Mouse (Mus musculus) limb, embryonic 12.5 days (tissue): ENCODE data around the gene Eif4e. TPM values are rescaled to one million over a fixed set of nuclear protein-coding genes. Genes with fewer than 3 reads are reported as not detected.

Experiments
- ATAC-seq: fragments of 200-750 bp; cut with Nextera tagmentation; 2 replicates; pipeline ENCODE4 v1.8.0; 2017; ENCODE audit warnings: low read depth, moderate TSS enrichment; ENCODE audit not compliant: insufficient number of reproducible peaks, insufficient read depth, low FRiP score, low TSS enrichment
- H3K27ac ChIP-seq: fragments of 300-500 bp; sonication (generic); 2 replicates; pipeline ENCODE4 v1.5.1; 2016; ENCODE audit warnings: mild to moderate bottlenecking, moderate library complexity
- H3K27me3 ChIP-seq: fragments of 300-500 bp; sonication (generic); 2 replicates; pipeline ENCODE4 v1.6.1; 2016; ENCODE audit warnings: mild to moderate bottlenecking, moderate library complexity
- H3K36me3 ChIP-seq: fragments of 300-500 bp; sonication (generic); 2 replicates; pipeline ENCODE4 v1.6.1; 2016; ENCODE audit warnings: mild to moderate bottlenecking, moderate library complexity
- H3K4me1 ChIP-seq: fragments of 300-500 bp; sonication (generic); replicated peaks from 2 replicates; pipeline ENCODE4 v1.6.1; 2016
- H3K4me2 ChIP-seq: fragments of 300-500 bp; sonication (generic); 2 replicates; pipeline ENCODE4 v1.6.1; 2016; ENCODE audit warnings: mild to moderate bottlenecking, moderate library complexity
- H3K4me3 ChIP-seq: fragments of 300-500 bp; sonication (generic); replicated peaks from 2 replicates; pipeline ENCODE4 v1.5.1; 2016; ENCODE audit warnings: mild to moderate bottlenecking
- H3K9ac ChIP-seq: fragments of 300-500 bp; sonication (generic); replicated peaks from 2 replicates; pipeline ENCODE4 v1.6.1; 2016; ENCODE audit warnings: mild to moderate bottlenecking, moderate library complexity
- H3K9me3 ChIP-seq: fragments of 300-500 bp; sonication (generic); 2 replicates; pipeline ENCODE4 v1.6.1; 2016; ENCODE audit warnings: mild to moderate bottlenecking, moderate library complexity
- WGBS: fragments of 180-500 bp; shearing (Covaris S2); methylation state at CpG from one replicate; pipeline ENCODE4 v1.1.7; 2016; 5-methylcytosine and 5-hydroxymethylcytosine counted together
- microRNA counts: library from miRNA; unstranded; fragments of <30 nt; microRNA quantifications from one replicate; lab custom pipeline; 2017
- microRNA-seq: library from miRNA; unstranded; fragments of <30 nt; microRNA quantifications from one replicate; pipeline ENCODE4, GENCODE M21; 2017
- polyA plus RNA-seq: library from polyadenylated mRNA; unstranded; fragments of >200 nt; fragmentation: Nextera tagmentation; extraction: Ambion mirVana; gene quantifications from 2 replicates; pipeline ENCODE4 v1.2.1, GENCODE M21; 2016

Gene Eif4e
- polyA plus RNA-seq, 1 experiment from 2014 or later, result 380 TPM

GRCm38 (mm10) chr3:138587137-138587536 is 61.2 kb downstream of the Eif4e start:
- Histone ChIP-seq H3K4me1 (no peaks in the 10 kb centered on the region), H3K27ac (no peak overlapping the region), H3K27me3 (no peaks in the 10 kb centered on the region), H3K36me3 (no peaks in the 10 kb centered on the region), H3K9me3 (peaks cover 8% of the 10 kb centered on the region), H3K4me2 (no peak overlapping the region), H3K4me3 (no peak overlapping the region), H3K9ac (no peak overlapping the region)
- WGBS, result 93% methylated on average over 4 of the region's 4 CpGs
- ATAC-seq, result no peak

GRCm38 (mm10) chr3:138588001-138588400 is 62.0 kb downstream of the Eif4e start:
- Histone ChIP-seq H3K27ac (no peak overlapping the region), H3K27me3 (peaks cover 3% of the 10 kb centered on the region; the same call in 1 of the 2 replicates), H3K9ac (no peak overlapping the region), H3K36me3 (no peaks in the 10 kb centered on the region), H3K4me3 (no peak overlapping the region), H3K4me2 (no peak overlapping the region), H3K9me3 (peaks cover 6% of the 10 kb centered on the region), H3K4me1 (no peaks in the 10 kb centered on the region)
- WGBS, result 80% methylated on average over 9 of the region's 9 CpGs
- no peak for ATAC-seq

- Histone ChIP-seq H3K4me2 (no peak overlapping the region), H3K27ac (no peak overlapping the region), H3K4me3 (no peak overlapping the region), H3K27me3 (peaks cover 5% of the 10 kb centered on the region; the same call in 1 of the 2 replicates), H3K36me3 (no peaks in the 10 kb centered on the region), H3K9ac (no peak overlapping the region), H3K4me1 (no peaks in the 10 kb centered on the region), H3K9me3 (no peaks in the 10 kb centered on the region)
- no peak for ATAC-seq
- 94% methylated on average over 4 of the region's 4 CpGs for WGBS
Observed at GRCm38 (mm10) chr3:138591002-138591401, 65.0 kb downstream of the Eif4e start.

- Histone ChIP-seq H3K9me3 (no peaks in the 10 kb centered on the region), H3K4me2 (no peak overlapping the region), H3K4me1 (no peaks in the 10 kb centered on the region), H3K27me3 (peaks cover 5% of the 10 kb centered on the region; the same call in 1 of the 2 replicates), H3K36me3 (no peaks in the 10 kb centered on the region), H3K4me3 (no peak overlapping the region), H3K27ac (no peak overlapping the region), H3K9ac (no peak overlapping the region)
- no peak for ATAC-seq
- WGBS, result 62% methylated on average over 7 of the region's 7 CpGs
Observed at GRCm38 (mm10) chr3:138591806-138592365, 65.9 kb downstream of the Eif4e start.

GRCm38 (mm10) chr3:138593131-138593530 is 67.2 kb downstream of the Eif4e start:
- Histone ChIP-seq H3K4me1 (no peaks in the 10 kb centered on the region), H3K36me3 (no peaks in the 10 kb centered on the region), H3K27me3 (peaks cover 5% of the 10 kb centered on the region; the same call in 1 of the 2 replicates), H3K27ac (no peak overlapping the region), H3K4me3 (no peak overlapping the region), H3K4me2 (no peak overlapping the region), H3K9me3 (no peaks in the 10 kb centered on the region), H3K9ac (no peak overlapping the region)
- WGBS, result 82% methylated on average over 8 of the region's 8 CpGs
- no peak for ATAC-seq

- no peak overlapping the region for H3K4me3 ChIP-seq
- H3K27ac ChIP-seq, result no peak overlapping the region
- ATAC-seq, result no peak
- H3K9me3 ChIP-seq, result no peaks in the 10 kb centered on the region
- no peak overlapping the region for H3K4me2 ChIP-seq
- 86% methylated on average over 7 of the region's 7 CpGs for WGBS
- H3K4me1 ChIP-seq, result no peaks in the 10 kb centered on the region
- no peaks in the 10 kb centered on the region for H3K36me3 ChIP-seq
- H3K9ac ChIP-seq, result no peak overlapping the region
- H3K27me3 ChIP-seq, result peaks cover 5% of the 10 kb centered on the region; the same call in 1 of the 2 replicates
Observed at GRCm38 (mm10) chr3:138593911-138594310, 67.9 kb downstream of the Eif4e start.

GRCm38 (mm10) chr3:138601076-138601475 is 75.1 kb downstream of the Eif4e start:
- Histone ChIP-seq H3K9me3 (no peaks in the 10 kb centered on the region), H3K27ac (no peak overlapping the region), H3K4me3 (no peak overlapping the region), H3K9ac (no peak overlapping the region), H3K4me1 (no peaks in the 10 kb centered on the region), H3K27me3 (peaks cover 27% of the 10 kb centered on the region), H3K4me2 (no peak overlapping the region), H3K36me3 (no peaks in the 10 kb centered on the region)
- WGBS, result 70% methylated on average over 4 of the region's 4 CpGs
- no peak for ATAC-seq

GRCm38 (mm10) chr3:138605132-138605531 is 79.2 kb downstream of the Eif4e start:
- H3K27ac ChIP-seq, result no peak overlapping the region
- H3K9me3 ChIP-seq, result no peaks in the 10 kb centered on the region
- H3K27me3 ChIP-seq, result peaks cover 58% of the 10 kb centered on the region
- no peak for ATAC-seq
- 59% methylated on average over 8 of the region's 8 CpGs for whole genome bisulfite sequencing
- no peak overlapping the region for H3K9ac ChIP-seq
- H3K4me3 ChIP-seq, result no peak overlapping the region
- H3K36me3 ChIP-seq, result no peaks in the 10 kb centered on the region
- H3K4me2 ChIP-seq, result no peak overlapping the region
- H3K4me1 ChIP-seq, result peaks cover 8% of the 10 kb centered on the region

- Histone ChIP-seq H3K27ac (no peak overlapping the region), H3K27me3 (peaks cover 79% of the 10 kb centered on the region), H3K4me3 (no peak overlapping the region), H3K4me1 (peaks cover 9% of the 10 kb centered on the region), H3K9me3 (no peaks in the 10 kb centered on the region), H3K9ac (no peak overlapping the region), H3K4me2 (no peak overlapping the region), H3K36me3 (no peaks in the 10 kb centered on the region)
- 77% methylated on average over 5 of the region's 5 CpGs for WGBS
- ATAC-seq, result no peak
Observed at GRCm38 (mm10) chr3:138608665-138609064, 82.7 kb downstream of the Eif4e start.

MicroRNAs within 50 kb of the gene (microRNA counts, 519-probe panel; counts per million panel counts)
- not detected for microRNA mmu-miR-1956 (lab: Ali Mortazavi, UCI)

Small RNAs within 50 kb of the gene (microRNA-seq; reads per million reads assigned to microRNA genes)
- not detected for gene Mir1956

Other genes with a start within 250 kb of the Eif4e start
- gene Adh6a, start 212.9 kb upstream of the Eif4e start, polyA plus RNA-seq, result not detected in 2 replicates
- gene Adh6b, start 184.4 kb upstream of the Eif4e start, polyA plus RNA-seq, result 0.54 and 0.60 TPM in 2 replicates
- gene Adh4, start 110.7 kb upstream of the Eif4e start, polyA plus RNA-seq, result not detected in 2 replicates
- 207 and 222 TPM in 2 replicates for gene Adh5, start 83.1 kb upstream of the Eif4e start, polyA plus RNA-seq
- 44.1 and 44.2 TPM in 2 replicates for gene Metap1, start 36.7 kb upstream of the Eif4e start, polyA plus RNA-seq
- gene Tspan5, start 216.0 kb downstream of the Eif4e start, polyA plus RNA-seq, result 25.6 and 29.0 TPM in 2 replicates